Mouse (Mus musculus): ENCODE measurements around the gene Nfib.

The Nfib gene

DNA sequence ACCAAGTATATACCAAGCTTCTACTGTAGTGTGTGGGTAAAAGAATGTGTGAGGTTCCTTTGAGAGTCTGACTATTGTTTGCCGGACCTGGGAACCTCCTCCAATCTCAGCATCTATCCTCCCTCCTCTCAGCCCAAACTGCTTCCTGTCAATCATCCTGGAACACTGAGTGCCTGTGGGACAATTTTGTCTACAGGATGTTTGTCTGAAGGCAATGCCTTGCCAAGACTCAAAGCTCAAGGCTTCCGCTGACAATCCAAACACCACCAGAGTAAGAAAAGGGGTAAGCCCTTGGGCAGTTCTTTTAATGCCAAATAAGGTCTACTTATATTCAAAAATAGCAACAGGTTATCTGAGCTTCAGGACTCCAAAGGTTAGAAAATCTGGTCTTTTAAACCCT is 459.3 kb downstream of the Nfib start:
- DNase-seq (ENCODE audit: low spot score) = no peak

Measured in testis, postnatal 14 days (tissue).